Mouse (Mus musculus): ENCODE measurements around the gene Zfp445. TPM values are rescaled to one million over a fixed set of nuclear protein-coding genes. Genes with fewer than 3 reads are reported as not detected.

Zfp445 gene
- polyA plus RNA-seq, 1 experiment from 2014 or later: 82.6 TPM

Other genes starting within 250 kb of the Zfp445 start
- not detected in 2 replicates for gene Topaz1, start 118.7 kb downstream of the Zfp445 start, polyA plus RNA-seq (2015; fragmentation: Nextera tagmentation; extraction: Ambion mirVana)
- 9.5 and 10.0 TPM in 2 replicates for gene Tcaim, start 60.5 kb downstream of the Zfp445 start, polyA plus RNA-seq (2015; fragmentation: Nextera tagmentation; extraction: Ambion mirVana)
- gene Gm35549, start 22.0 kb downstream of the Zfp445 start, polyA plus RNA-seq (2015; fragmentation: Nextera tagmentation; extraction: Ambion mirVana): not detected in 2 replicates
- gene Zkscan7, start 19.7 kb upstream of the Zfp445 start, polyA plus RNA-seq (2015; fragmentation: Nextera tagmentation; extraction: Ambion mirVana): 3.9 and 4.8 TPM in 2 replicates
- gene Zfp105, start 57.1 kb upstream of the Zfp445 start, polyA plus RNA-seq (2015; fragmentation: Nextera tagmentation; extraction: Ambion mirVana): 22.5 and 24.1 TPM in 2 replicates
- gene 1110059G10Rik, start 85.0 kb upstream of the Zfp445 start, polyA plus RNA-seq (2015; fragmentation: Nextera tagmentation; extraction: Ambion mirVana): 32.1 and 33.9 TPM in 2 replicates
- 11.4 and 15.9 TPM in 2 replicates for gene Kif15, start 85.0 kb upstream of the Zfp445 start, polyA plus RNA-seq (2015; fragmentation: Nextera tagmentation; extraction: Ambion mirVana)
- 22.9 and 27.7 TPM in 2 replicates for gene Tmem42, start 155.3 kb upstream of the Zfp445 start, polyA plus RNA-seq (2015; fragmentation: Nextera tagmentation; extraction: Ambion mirVana)
- 0.49 and 0.72 TPM in 2 replicates for gene Tgm4, start 168.7 kb upstream of the Zfp445 start, polyA plus RNA-seq (2015; fragmentation: Nextera tagmentation; extraction: Ambion mirVana)
- 74.5 and 78.1 TPM in 2 replicates for gene Zdhhc3, start 247.2 kb upstream of the Zfp445 start, polyA plus RNA-seq (2015; fragmentation: Nextera tagmentation; extraction: Ambion mirVana)
- 69.4 and 81.3 TPM in 2 replicates for gene Exosc7, start 247.2 kb upstream of the Zfp445 start, polyA plus RNA-seq (2015; fragmentation: Nextera tagmentation; extraction: Ambion mirVana)

Measured in neural tube, embryonic 13.5 days (tissue).